18 mouse cellular contexts compared by ENCODE assay signal in genomic region chr16:7076305-7076704, GRCm38 (mm10).
"Had no signal": no experiment of that assay in that cellular context is flagged by ENCODE, and none has a peak within 500 bp of the region (broad histone marks: within the 10 kb centered on the region; RNA-seq: fewer than 3 reads in every experiment).

No protein-coding gene starts in this region.

- H3K36me3 ChIP-seq: limb, embryonic 10.5 days; limb, embryonic 13.5 days; liver, embryonic 12.5 days; liver, embryonic 15.5 days; lung, embryonic 15.5 days; midbrain, embryonic 10.5 days; midbrain, embryonic 13.5 days had no signal

- H3K4me1 ChIP-seq: limb, embryonic 10.5 days; limb, embryonic 13.5 days; liver, embryonic 12.5 days; liver, embryonic 15.5 days; lung, embryonic 15.5 days; megakaryocyte, embryonic 14.5 days; midbrain, embryonic 10.5 days had no signal

- H3K27me3 ChIP-seq: limb, embryonic 13.5 days; liver, embryonic 12.5 days; liver, embryonic 15.5 days; lung, embryonic 15.5 days; megakaryocyte, embryonic 14.5 days; midbrain, embryonic 13.5 days had no signal

- H3K9me3 ChIP-seq: limb, embryonic 10.5 days; limb, embryonic 13.5 days; liver, embryonic 12.5 days; liver, embryonic 15.5 days; lung, embryonic 15.5 days; midbrain, embryonic 10.5 days; midbrain, embryonic 13.5 days had no signal

- H3K27ac ChIP-seq: kidney, postnatal 0 days; limb, embryonic 10.5 days; limb, embryonic 13.5 days; liver, embryonic 12.5 days; liver, embryonic 15.5 days; lung, embryonic 15.5 days; midbrain, embryonic 10.5 days; midbrain, embryonic 13.5 days had no signal

- DNase-seq: kidney, postnatal 36 days; layer of hippocampus, adult 9-11 months; liver; lung, adult 18-20 months; lung, postnatal 10 days; lung, postnatal 36 days; thymus, adult 18-20 months; thymus, postnatal 36 days had no signal

- H3K4me3 ChIP-seq: limb, embryonic 10.5 days; limb, embryonic 13.5 days; liver, embryonic 12.5 days; liver, embryonic 15.5 days; lung, embryonic 15.5 days; megakaryocyte, embryonic 14.5 days; midbrain, embryonic 10.5 days; midbrain, embryonic 13.5 days had no signal

- H3K9ac ChIP-seq: limb, embryonic 13.5 days; liver, embryonic 12.5 days; liver, embryonic 15.5 days; lung, embryonic 15.5 days; midbrain, embryonic 13.5 days had no signal

- ATAC-seq: liver, embryonic 12.5 days; midbrain, embryonic 13.5 days; midbrain, embryonic 16.5 days had no signal

- H3K4me2 ChIP-seq: limb, embryonic 13.5 days; liver, embryonic 12.5 days; liver, embryonic 15.5 days; lung, embryonic 15.5 days; midbrain, embryonic 13.5 days had no signal
